Mouse (Mus musculus) adrenal gland, adult 2 months (tissue): Measurements from ENCODE around the gene Actg1. TPM values are rescaled to one million over a fixed set of nuclear protein-coding genes. Genes with fewer than 3 reads are reported as not detected.
"Not testable (repeated sequence)": the region's sequence is repeated elsewhere in the genome, so short reads cannot be mapped to it uniquely, and the experiment has no call there.

Source experiments
- DNase-seq: peaks from one replicate; pipeline ENCODE4 v3.0.0; 2021
- polyA plus RNA-seq: library from polyadenylated mRNA; depleted of rRNA; stranded (reverse); fragments of >200 nt; gene quantifications from 2 replicates; pipeline ENCODE4 v1.2.3, GENCODE M21; 2012
- total RNA-seq, 2 experiments: library from RNA; stranded (reverse); gene quantifications; 2 replicates each; pipeline ENCODE4 v1.2.3; 2021

Gene Actg1
- total and polyA plus RNA-seq, 3 experiments: 632 to 1,618 (median 913) TPM

- peak; percentile 75 for DNase-seq
Measured at GRCm38 (mm10) chr11:120360755-120361154, 12.4 kb upstream of the Actg1 start.

- DNase-seq: peak; percentile 59
Measured at GRCm38 (mm10) chr11:120360062-120360461, 11.7 kb upstream of the Actg1 start.

- no peak for DNase-seq
Measured at GRCm38 (mm10) chr11:120359391-120359790, 11.0 kb upstream of the Actg1 start.

GRCm38 (mm10) chr11:120357791-120358401 is 9.6 kb upstream of the Actg1 start:
- DNase-seq: peak; percentile 77

- DNase-seq: no peak
Measured at GRCm38 (mm10) chr11:120356900-120357299, 8.6 kb upstream of the Actg1 start.

DNA sequence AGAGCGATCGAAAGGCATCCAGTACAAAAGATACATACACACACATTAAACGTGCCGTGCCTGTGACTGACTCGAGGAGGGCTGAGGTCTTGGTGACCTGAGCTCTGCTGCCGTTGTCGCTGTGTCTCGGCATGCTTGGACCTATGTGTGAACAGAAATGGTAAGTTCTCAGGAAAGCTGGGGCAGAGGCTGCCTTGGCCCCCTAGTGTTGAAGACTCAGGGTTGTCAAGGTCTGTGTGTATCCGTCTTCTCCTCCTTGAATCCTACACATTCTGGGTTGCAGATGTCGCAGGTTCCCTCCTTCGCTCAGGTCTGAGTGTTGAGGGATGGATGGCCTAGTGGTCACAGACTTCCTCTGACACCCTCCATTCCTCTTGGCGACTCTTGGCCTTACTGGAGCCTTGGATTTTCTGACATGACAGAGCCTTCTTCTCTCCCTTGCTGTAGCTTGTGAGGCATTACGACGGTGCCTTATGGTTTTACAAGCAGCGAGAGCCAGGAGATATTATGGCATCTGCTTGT is 8.0 kb upstream of the Actg1 start:
- no peak for DNase-seq

DNA sequence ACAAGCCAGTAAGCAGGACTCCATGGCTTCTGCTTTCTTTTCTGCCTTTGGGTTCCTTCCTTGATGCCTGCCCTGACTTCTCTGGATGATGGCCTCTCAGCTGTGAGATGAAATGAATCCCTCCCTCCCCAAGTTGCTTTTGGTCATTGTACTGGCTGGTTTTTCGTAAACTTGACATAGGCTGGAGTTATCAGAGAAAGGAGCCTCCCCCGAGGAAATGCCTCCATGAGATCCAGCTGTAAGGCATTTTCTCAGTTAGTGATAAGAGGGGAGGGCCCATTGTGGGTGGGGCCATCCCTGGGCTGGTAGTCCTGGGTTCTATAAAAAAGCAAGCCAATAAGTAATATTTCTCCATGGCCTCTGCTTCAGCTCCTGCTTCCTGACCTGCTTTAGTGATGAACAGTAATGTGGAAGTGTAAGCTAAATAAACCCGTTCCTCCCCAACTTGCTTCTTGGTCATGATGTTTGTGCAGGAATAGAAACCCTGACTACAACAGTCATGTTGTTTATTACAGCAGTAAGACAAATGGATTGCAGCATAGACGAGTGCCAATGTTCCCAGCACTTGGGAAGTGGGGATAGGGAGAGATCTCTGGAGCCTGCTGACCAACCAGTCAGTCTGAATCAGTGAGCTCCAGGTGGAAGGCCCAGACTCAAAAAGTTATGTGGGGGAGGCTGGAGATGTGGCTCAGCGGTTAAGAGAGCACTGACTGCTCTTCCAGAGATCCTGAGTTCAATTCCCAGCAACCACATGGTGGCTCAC is 7.1 kb upstream of the Actg1 start:
- DNase-seq: no peak

DNA sequence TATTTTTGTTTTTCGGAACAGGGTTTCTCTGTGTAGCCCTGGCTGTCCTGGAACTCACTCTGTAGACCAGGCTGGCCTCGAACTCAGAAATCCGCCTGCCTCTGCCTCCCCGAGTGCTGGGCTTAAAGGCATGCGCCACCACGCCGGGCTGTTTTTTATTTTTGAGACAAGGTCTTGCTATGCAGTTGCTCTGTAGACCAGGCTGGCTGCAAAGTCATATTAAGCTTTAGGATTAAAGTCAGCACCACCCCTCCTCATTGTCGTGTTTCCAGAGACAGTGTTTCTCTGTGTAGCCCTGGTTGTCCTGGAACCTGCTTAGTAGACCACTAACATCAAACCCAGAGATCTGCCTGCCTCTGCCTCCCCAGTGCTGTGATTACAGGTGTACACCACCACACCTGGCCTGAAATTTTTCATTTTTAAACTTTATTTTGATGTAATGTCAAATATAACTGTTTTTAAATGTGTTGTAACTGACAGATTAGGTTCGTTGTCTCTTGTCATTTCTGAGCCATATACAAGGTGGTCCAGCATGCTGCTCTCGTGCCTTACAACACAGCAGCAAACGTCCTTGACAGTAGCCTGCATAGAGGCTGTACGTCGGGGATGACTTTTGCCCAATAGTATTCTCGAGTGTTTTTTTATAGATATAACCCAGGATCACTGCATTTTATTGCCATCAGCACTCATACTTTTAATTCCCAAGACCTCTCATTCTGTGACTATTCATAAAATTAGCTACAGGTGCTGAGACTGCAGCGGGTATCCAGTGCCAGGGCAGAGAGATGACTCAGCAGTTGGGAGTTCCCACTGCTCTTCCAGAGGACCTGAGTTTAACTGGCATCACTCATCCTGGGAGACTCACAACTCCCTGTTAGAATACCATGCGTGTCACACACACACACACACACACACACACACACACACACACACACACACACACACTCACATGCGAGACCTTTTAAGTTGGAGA is 6.2 kb upstream of the Actg1 start:
- peak; percentile 60 for DNase-seq

DNA sequence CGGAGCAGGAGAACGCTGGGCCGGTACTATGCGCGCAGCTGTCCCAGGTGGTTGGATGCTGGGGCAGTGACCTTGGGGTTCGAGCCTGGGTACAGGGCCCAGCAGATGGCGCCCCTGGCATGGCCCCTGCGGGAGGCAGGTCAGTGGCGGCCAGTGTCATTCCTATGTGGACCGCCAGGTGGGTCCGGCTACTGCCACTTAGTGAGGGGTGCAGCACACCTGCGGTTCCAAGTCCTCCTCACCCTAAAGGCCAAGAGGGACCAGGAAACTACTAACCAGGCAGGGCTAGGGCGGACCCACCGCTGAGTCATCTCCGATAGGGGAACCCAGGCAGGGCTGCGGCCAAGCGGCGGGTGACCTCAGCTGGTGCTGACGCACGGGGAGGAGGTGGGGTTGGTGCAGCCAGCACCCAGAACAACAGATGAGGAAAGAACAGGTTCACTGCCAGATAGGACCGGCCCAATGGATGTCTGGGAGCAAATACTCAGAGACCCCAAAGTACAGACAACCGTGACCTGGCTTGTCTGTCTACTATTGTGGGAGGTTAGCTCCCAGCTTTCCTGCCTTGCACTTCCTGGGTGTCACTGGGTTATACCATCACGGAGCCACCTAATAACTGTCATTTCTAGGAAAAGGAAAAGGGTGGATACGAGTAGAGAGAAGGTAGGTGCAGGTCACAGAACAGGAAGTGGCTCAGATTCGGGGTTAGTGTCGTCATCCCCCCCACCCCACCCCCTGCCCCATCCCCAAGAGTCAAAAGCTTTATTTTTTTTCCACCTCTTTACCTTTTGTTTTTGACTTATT is 5.4 kb upstream of the Actg1 start:
- peak; percentile 97 for DNase-seq

- peak; percentile 54 for DNase-seq
Measured at GRCm38 (mm10) chr11:120352571-120353290, 4.4 kb upstream of the Actg1 start.

DNA sequence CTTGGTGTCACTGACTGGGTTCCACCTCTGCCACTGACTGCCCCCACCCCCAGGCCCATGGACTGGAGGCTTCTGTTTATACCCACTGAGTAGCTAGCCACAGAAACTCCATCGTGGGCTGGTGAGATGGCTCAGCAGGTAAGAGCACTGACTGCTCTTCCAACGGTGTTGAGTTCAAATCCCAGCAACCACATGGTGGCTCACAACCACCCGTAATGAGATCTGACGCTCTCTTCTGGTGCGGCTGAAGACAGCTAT is 3.7 kb upstream of the Actg1 start:
- not testable (repeated sequence) for DNase-seq

GRCm38 (mm10) chr11:120351250-120352092 is 3.1 kb upstream of the Actg1 start:
- DNase-seq: no peak

DNA sequence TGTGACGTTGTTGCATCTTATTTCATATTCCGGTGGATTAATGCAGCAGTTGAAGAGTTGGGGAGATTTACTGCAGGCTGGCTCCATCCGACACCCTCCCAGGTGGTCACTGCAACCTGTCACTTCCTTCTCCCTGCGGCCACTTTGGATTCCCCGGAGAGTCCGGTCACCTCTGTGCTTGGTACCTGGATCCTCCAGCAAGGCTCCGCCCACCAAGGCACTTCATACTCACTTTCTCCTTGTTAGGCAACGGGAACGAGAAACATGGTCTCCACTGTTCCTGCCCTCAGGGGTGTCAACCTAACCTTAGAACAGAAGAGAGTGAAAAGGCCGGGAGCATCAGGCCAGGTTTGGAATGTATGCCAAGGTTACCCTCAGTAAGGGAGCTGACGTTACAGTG is 2.4 kb upstream of the Actg1 start:
- peak; percentile 56 for DNase-seq

GRCm38 (mm10) chr11:120349986-120350702 is 1.8 kb upstream of the Actg1 start:
- peak; percentile 95 for DNase-seq

- peak; percentile 73 for DNase-seq
Measured at GRCm38 (mm10) chr11:120349371-120349985, 1.1 kb upstream of the Actg1 start.

DNA sequence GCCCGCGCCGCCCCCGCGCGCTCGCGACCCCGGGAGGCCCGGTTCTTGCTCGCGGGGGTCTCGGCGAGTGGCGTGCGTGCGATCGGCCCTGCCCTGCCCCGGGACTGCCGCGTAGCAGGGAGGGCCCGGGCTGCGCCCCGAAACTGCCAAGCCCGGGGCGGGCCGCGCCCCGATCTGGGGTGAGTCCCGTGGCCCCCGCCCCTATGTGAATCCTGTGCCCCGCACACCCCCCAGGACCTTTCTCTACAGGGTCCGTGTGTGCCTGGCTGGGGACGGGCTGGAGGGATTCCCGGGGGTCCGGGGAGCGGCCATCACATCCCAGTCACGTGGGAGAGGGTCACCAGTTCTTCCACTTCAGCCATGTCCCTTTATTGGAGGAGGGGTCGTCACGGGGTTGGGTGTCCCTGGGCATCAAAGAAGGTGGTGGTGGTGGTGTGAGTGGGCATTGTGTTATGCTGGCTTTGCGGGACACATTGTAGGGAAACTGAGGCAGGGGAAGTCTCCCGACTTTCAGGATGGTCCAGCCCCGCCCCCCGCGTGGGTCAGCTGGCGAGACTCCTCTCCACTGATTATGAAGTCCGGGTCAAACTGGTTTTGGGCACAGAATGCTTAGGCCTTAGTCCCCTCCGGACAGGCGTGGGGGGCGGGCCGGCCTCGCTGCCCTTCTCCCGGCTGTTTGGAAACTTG is 485 bp upstream of the Actg1 start:
- peak; percentile 72 for DNase-seq

DNA sequence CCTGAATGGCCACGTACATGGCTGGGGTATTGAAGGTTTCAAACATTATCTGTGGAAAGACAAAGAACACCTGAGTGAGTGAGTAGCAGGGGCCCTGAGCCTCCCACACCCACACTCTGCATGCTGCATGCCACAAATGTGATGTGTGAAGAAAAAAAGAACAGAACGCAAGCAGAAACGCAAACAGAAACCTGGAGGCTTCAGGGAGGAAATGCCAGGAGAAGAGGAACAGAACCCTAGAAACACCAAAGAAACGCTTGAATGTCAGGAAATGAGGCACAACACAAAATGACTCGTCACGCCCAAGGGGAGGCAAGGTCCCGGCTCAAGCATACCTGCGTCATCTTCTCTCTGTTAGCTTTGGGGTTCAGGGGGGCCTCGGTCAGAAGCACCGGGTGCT is 1.0 kb downstream of the Actg1 start:
- peak; percentile 43 for DNase-seq

DNA sequence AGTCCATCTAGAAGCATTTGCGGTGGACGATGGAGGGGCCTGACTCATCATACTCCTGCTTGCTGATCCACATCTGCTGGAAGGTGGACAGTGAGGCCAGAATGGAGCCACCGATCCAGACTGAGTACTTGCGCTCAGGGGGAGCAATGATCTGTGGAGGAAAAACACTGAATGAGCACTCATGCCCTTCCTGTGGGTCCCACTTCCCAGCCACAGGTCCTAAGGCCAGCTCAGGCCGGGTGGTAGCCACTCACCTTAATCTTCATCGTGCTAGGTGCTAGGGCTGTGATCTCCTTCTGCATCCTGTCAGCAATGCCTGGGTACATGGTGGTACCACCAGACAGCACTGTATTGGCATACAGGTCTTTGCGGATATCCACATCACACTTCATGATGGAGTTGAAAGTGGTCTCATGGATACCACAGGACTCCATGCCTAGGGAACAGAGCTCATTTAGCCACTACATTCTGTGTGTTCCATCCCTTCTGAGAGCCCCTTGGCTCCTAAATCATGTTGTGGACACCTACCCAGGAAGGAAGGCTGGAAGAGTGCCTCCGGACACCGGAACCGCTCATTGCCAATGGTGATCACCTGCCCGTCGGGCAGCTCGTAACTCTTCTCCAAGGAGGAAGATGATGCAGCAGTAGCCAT is 1.8 kb downstream of the Actg1 start:
- not testable (repeated sequence) for DNase-seq
